Mouse (Mus musculus) c-Kit-positive CD71-positive TER-119-negative erythroid progenitor cells, embryonic 14.5 days (primary cell): ENCODE data around the gene Azin2.

Experiments
- DNase-seq: peaks from one replicate; pipeline ENCODE4 v3.0.0-alpha.2; 2013; ENCODE audit warnings: low read depth

Gene Azin2

GRCm38 (mm10) chr4:128896667-128897066, 65.6 kb downstream of the Azin2 start:
- DNase-seq: no peak

- DNase-seq: no peak
Measured at GRCm38 (mm10) chr4:128895841-128896240, 66.4 kb downstream of the Azin2 start.

- DNase-seq: no peak
Measured at GRCm38 (mm10) chr4:128894112-128894511, 68.1 kb downstream of the Azin2 start.

- DNase-seq: no peak
Measured at GRCm38 (mm10) chr4:128892188-128892587, 70.1 kb downstream of the Azin2 start.

GRCm38 (mm10) chr4:128891746-128892145, 70.5 kb downstream of the Azin2 start:
- DNase-seq: no peak

- no peak for DNase-seq
Measured at GRCm38 (mm10) chr4:128891157-128891556, 71.1 kb downstream of the Azin2 start.

GRCm38 (mm10) chr4:128889752-128890630, 72.3 kb downstream of the Azin2 start:
- DNase-seq: no peak

- no peak for DNase-seq
Measured at GRCm38 (mm10) chr4:128888436-128888990, 73.7 kb downstream of the Azin2 start.

- no peak for DNase-seq
Measured at GRCm38 (mm10) chr4:128887641-128888091, 74.6 kb downstream of the Azin2 start.

GRCm38 (mm10) chr4:128887026-128887425, 75.2 kb downstream of the Azin2 start:
- DNase-seq: no peak

- no peak for DNase-seq
Measured at GRCm38 (mm10) chr4:128886571-128886970, 75.7 kb downstream of the Azin2 start.

- DNase-seq: no peak
Measured at GRCm38 (mm10) chr4:128885540-128885939, 76.7 kb downstream of the Azin2 start.

GRCm38 (mm10) chr4:128884711-128885095, 77.5 kb downstream of the Azin2 start:
- DNase-seq: no peak

GRCm38 (mm10) chr4:128883801-128884710, 78.2 kb downstream of the Azin2 start:
- DNase-seq: no peak

GRCm38 (mm10) chr4:128883379-128883781, 78.9 kb downstream of the Azin2 start, which contains the start of gene Trim62:
Trim62 (plus strand) TSS chr4:128883580.
- DNase-seq: no peak
